Mouse (Mus musculus) megakaryocyte, embryonic 14.5 days (primary cell): ENCODE results near the gene Gosr2. TPM values are rescaled to one million over a fixed set of nuclear protein-coding genes. Genes with fewer than 3 reads are reported as not detected.

ENCODE experiments used
- H3K27me3 ChIP-seq: replicated peaks from 2 replicates; pipeline ENCODE3; 2012; ENCODE audit warnings: inconsistent platforms
- H3K36me3 ChIP-seq: replicated peaks from 2 replicates; pipeline ENCODE3; 2012; ENCODE audit warnings: low read length, inconsistent platforms, mixed read lengths
- H3K4me1 ChIP-seq: 2 replicates; pipeline ENCODE4 v1.6.1; 2012; ENCODE audit warnings: inconsistent platforms
- H3K4me3 ChIP-seq: replicated peaks from 2 replicates; pipeline ENCODE3; 2012; ENCODE audit warnings: moderate library complexity, mild to moderate bottlenecking, inconsistent platforms
- H3K9me3 ChIP-seq: 2 replicates; pipeline ENCODE4 v1.6.1; 2012; ENCODE audit warnings: inconsistent platforms
- FLI1 ChIP-seq: IDR thresholded peaks from 2 replicates; pipeline ENCODE4 v1.6.1; 2012; ENCODE audit warnings: low read length, inconsistent platforms, mixed read lengths
- GATA1 ChIP-seq: IDR thresholded peaks from 3 replicates; pipeline ENCODE4 v1.6.1; 2012; ENCODE audit warnings: mixed read lengths, low read length, inconsistent platforms, borderline replicate concordance
- polyA plus RNA-seq: library from polyadenylated mRNA; stranded (reverse); fragments of >175 nt; gene quantifications from 2 replicates; pipeline ENCODE4 v1.2.3, GENCODE M21; 2012; ENCODE audit warnings: low replicate concordance; ENCODE audit not compliant: insufficient read depth

The Gosr2 gene
- 4.5 and 7.8 TPM in 2 replicates for polyA plus RNA-seq

DNA sequence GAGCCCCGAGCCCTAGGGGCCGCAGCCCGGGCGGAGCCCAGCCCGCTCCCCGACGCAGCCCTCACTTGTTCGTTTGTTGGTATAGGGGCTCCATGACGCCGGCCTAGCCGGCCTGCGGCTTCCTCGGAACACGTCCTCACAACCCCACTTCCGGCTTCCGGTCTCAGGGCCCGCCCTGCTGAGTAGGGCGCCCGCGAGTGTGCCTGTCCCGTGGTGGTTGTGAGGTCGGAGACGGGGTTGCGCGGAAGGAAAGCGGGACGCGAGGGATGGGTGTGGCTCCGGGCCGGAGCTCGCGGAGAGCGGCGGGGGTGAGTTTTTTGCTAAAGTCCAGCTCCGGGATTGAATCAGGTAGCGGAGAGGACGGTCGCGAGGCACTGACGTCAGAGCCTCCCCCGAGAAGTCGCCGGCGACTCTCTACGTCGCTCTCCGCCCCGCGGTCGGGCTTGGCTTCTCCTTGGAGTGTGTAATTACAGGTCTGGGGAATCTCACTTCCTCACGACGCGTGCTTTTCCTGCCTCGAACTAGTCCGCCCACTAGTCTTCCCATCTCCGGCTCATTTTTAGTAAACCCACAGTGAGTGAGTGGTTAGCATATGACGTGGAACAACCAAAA, at the start of gene Gosr2:
Gene Gosr2, minus strand, starts transcription at position 334 of the 612 bp plus-strand sequence.
- Histone ChIP-seq H3K27me3 (peaks cover under 1% of the 10 kb centered on the region), H3K4me3 (peak within 1 kb of the TSS; percentile 96), H3K4me1 (peaks cover 52% of the 10 kb centered on the region), H3K9me3 (no peaks in the 10 kb centered on the region), H3K36me3 (peaks cover 27% of the 10 kb centered on the region)
- TF ChIP-seq FLI1 (peak; percentile 69; the same call in 1 of the 2 replicates), GATA1 (no peak)

DNA sequence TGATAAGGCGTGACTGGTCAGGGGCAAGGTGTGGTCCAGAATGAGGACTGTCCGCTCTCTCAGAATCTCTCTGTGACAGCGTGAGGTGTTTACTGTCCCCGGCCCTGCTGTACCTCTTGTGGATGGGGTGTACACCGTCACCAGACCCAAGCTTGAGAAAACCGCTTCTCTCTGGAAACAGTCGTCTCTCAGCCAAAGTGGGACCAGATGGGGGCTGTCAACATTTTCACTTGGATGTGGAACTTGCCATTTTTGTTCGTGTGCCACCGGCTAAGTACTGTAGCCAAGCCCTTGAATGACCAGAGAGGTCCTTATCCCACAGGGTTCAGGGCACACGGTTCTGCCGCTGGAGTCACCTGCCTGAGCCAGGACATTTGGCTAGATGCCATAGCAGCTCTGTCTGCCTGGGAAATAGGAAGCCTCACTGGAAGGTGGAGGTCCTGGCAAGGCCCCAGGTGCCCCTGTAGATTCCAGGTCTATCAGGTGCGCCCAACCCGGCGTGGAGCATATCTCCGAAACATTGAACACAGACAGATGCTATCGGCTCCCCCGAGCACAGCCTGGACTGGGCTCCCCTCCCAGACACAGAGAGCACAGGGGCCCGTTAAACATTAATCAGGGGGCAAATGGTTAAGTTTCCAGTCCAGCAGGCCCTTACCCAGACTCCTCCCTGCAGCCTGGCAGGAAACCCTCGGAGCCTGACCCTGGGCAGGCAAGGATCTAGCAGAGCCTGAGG, 37.5 kb upstream of the Gosr2 start:
- peaks cover 8% of the 10 kb centered on the region for H3K4me1 ChIP-seq
- no peaks in the 10 kb centered on the region for H3K36me3 ChIP-seq
- peaks cover 87% of the 10 kb centered on the region for H3K27me3 ChIP-seq
- TF ChIP-seq FLI1 (no peak), GATA1 (no peak)
- H3K9me3 ChIP-seq = no peaks in the 10 kb centered on the region
- H3K4me3 ChIP-seq = no peak overlapping the region

DNA sequence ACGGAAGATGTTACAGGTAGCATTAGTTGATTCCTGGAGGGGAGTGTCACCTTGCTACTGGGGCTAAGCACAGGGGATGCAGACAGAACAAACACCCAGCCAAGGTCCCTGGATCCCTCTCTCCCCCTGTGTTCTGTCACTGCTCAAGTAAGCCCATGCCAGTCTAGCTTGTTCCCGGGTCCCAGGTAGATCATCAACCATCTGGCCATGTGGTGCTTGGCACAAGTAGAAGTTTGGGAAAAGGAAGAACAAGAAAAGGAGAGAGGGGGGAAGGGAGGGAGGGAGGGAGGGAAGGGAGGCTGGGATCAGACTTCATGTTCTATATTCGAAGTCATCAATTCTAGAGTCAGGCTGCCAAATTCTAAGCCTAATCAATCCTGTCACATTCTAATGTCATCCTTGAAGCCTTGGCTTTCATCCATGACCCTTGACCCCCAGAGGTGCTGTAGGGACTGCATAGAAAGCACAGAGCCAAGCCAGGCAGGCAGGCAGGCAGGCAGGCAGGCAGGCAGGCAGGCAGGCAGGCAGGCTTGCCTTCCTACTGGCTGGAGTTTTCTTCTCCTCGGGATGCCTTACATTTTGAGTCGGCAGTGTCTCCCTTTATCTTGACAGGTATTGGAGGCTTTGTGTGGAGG, 36.8 kb upstream of the Gosr2 start:
- Histone ChIP-seq H3K36me3 (no peaks in the 10 kb centered on the region), H3K9me3 (no peaks in the 10 kb centered on the region), H3K27me3 (peaks cover 87% of the 10 kb centered on the region), H3K4me3 (no peak overlapping the region), H3K4me1 (peaks cover 8% of the 10 kb centered on the region)
- TF ChIP-seq FLI1 (no peak), GATA1 (no peak)

- Histone ChIP-seq H3K9me3 (no peaks in the 10 kb centered on the region), H3K27me3 (peaks cover 87% of the 10 kb centered on the region), H3K36me3 (no peaks in the 10 kb centered on the region), H3K4me1 (peaks cover 8% of the 10 kb centered on the region), H3K4me3 (no peak overlapping the region)
- no peak for TF ChIP-seq FLI1
- TF ChIP-seq GATA1 = no peak
Observed at GRCm38 (mm10) chr11:103733961-103734360, 36.3 kb upstream of the Gosr2 start.

DNA sequence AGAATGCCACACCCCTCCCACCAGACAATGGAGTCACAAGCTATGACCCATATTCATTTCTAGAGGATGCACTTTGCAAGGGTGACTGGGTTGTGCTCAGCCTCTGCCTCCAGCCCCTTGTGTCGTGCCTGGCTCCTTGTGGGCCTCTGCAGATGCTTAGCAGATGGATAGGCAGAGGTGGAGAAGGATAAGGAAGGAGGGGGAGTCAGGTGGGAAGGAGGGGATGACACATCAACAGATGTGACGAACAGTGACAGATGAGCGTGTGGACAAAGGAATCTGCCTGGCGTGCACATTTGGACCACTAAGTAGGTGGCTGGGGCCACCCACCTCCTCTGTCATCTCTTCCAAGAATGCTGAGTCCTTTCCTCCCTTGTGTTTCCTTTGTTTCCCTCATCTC, 35.4 kb upstream of the Gosr2 start:
- TF ChIP-seq GATA1 = no peak
- no peak for TF ChIP-seq FLI1
- no peaks in the 10 kb centered on the region for H3K9me3 ChIP-seq
- H3K27me3 ChIP-seq = peaks cover 87% of the 10 kb centered on the region
- no peak overlapping the region for H3K4me3 ChIP-seq
- H3K36me3 ChIP-seq = no peaks in the 10 kb centered on the region
- peaks cover 9% of the 10 kb centered on the region for H3K4me1 ChIP-seq

DNA sequence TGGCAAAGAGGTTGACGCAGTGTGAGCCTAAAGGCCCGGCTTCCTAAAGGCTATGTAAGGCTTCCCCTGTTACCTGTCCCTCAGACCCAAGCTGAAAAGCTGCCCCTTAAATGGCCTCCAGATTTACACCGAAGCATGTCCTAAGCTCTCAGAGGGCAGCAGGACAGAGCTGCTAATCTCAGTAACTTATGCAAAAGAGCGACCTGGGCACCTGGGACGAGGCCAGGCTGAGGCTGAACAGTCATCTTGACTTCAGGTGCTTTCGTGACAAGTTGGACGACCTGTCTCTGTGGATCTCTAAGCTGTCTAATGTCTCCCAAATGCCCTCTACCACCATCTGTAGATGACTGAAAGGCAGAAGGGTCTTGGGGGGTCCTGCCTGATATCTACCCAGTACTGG, 34.6 kb upstream of the Gosr2 start:
- TF ChIP-seq GATA1 (no peak), FLI1 (no peak)
- H3K36me3 ChIP-seq = no peaks in the 10 kb centered on the region
- H3K4me1 ChIP-seq = peaks cover 16% of the 10 kb centered on the region
- peaks cover 86% of the 10 kb centered on the region for H3K27me3 ChIP-seq
- no peak overlapping the region for H3K4me3 ChIP-seq
- no peaks in the 10 kb centered on the region for H3K9me3 ChIP-seq

GRCm38 (mm10) chr11:103731594-103731993, 33.9 kb upstream of the Gosr2 start:
- H3K36me3 ChIP-seq = no peaks in the 10 kb centered on the region
- peaks cover 86% of the 10 kb centered on the region for H3K27me3 ChIP-seq
- H3K4me1 ChIP-seq = peaks cover 19% of the 10 kb centered on the region
- H3K4me3 ChIP-seq = no peak overlapping the region
- H3K9me3 ChIP-seq = no peaks in the 10 kb centered on the region
- no peak for TF ChIP-seq GATA1
- no peak for TF ChIP-seq FLI1

- H3K9me3 ChIP-seq = peaks cover 6% of the 10 kb centered on the region
- no peaks in the 10 kb centered on the region for H3K36me3 ChIP-seq
- H3K4me1 ChIP-seq = peaks cover 19% of the 10 kb centered on the region
- peaks cover 81% of the 10 kb centered on the region for H3K27me3 ChIP-seq
- no peak overlapping the region for H3K4me3 ChIP-seq
- TF ChIP-seq GATA1 = no peak
- no peak for TF ChIP-seq FLI1
Observed at GRCm38 (mm10) chr11:103729282-103729985, 31.7 kb upstream of the Gosr2 start.

- TF ChIP-seq GATA1 = no peak
- TF ChIP-seq FLI1 = no peak
- Histone ChIP-seq H3K4me3 (no peak overlapping the region), H3K4me1 (peaks cover 10% of the 10 kb centered on the region; the same call in 1 of the 2 replicates), H3K9me3 (peaks cover 9% of the 10 kb centered on the region), H3K36me3 (no peaks in the 10 kb centered on the region), H3K27me3 (peaks cover 71% of the 10 kb centered on the region)
Observed at GRCm38 (mm10) chr11:103724331-103724771, 26.7 kb upstream of the Gosr2 start.
